Mouse (Mus musculus) lung, adult 2 months (tissue): Measurements from ENCODE around the gene Osgep. TPM values are rescaled to one million over a fixed set of nuclear protein-coding genes. Genes with fewer than 3 reads are reported as not detected.
"Not testable (repeated sequence)": the region's sequence is repeated elsewhere in the genome, so short reads cannot be mapped to it uniquely, and the experiment has no call there.

ENCODE experiments used
- DNase-seq: peaks from one replicate; pipeline ENCODE4 v3.0.0; 2022
- H3K4me1 ChIP-seq: fragments of 200-500 bp; 2 replicates; pipeline ENCODE4 v1.6.1; 2011; ENCODE audit warnings: low read length; ENCODE audit not compliant: control insufficient read depth, insufficient read depth
- H3K4me3 ChIP-seq: fragments of 200-500 bp; replicated peaks from 2 replicates; pipeline ENCODE3; 2011; ENCODE audit warnings: low read depth, mild to moderate bottlenecking, control low read depth, low read length; ENCODE audit errors: extremely low read depth
- CTCF ChIP-seq: fragments of 200-500 bp; IDR thresholded peaks from 2 replicates; pipeline ENCODE4 v1.5.1; 2011; ENCODE audit warnings: mild to moderate bottlenecking, low read length, control low read depth; ENCODE audit not compliant: insufficient read depth
- POLR2A ChIP-seq: fragments of 200-500 bp; IDR thresholded peaks from 2 replicates; pipeline ENCODE4 v1.6.1; 2011; ENCODE audit warnings: low read depth, mild to moderate bottlenecking, control low read depth, low read length, borderline replicate concordance; ENCODE audit errors: extremely low read depth
- WGBS: fragments of 180-500 bp; shearing (Covaris S2); methylation state at CpG from one replicate; pipeline ENCODE4 v1.1.7; 2018; 5-methylcytosine and 5-hydroxymethylcytosine counted together
- polyA plus RNA-seq: library from polyadenylated mRNA; depleted of rRNA; stranded (reverse); fragments of >200 nt; gene quantifications from 2 replicates; pipeline ENCODE4 v1.2.3, GENCODE M21; 2012; rRNA removed

The Osgep gene
- 104 and 122 TPM in 2 replicates for polyA plus RNA-seq

GRCm38 (mm10) chr14:50924281-50925064 lies at the start of gene Osgep, which contains the start of gene Apex1:
Gene Osgep (minus strand): TSS chr14:50924893.
Gene Apex1 (plus strand): TSS chr14:50924968.
- peak; percentile 84; the same call in 1 of the 2 replicates for TF ChIP-seq POLR2A
- no peak for TF ChIP-seq CTCF
- DNase-seq, result peak; percentile 97
- WGBS, result under 1% methylated on average over 57 of the region's 57 CpGs
- H3K4me3 ChIP-seq, result peak within 1 kb of the TSS; percentile 60
- no peaks in the 10 kb centered on the region for H3K4me1 ChIP-seq

DNA sequence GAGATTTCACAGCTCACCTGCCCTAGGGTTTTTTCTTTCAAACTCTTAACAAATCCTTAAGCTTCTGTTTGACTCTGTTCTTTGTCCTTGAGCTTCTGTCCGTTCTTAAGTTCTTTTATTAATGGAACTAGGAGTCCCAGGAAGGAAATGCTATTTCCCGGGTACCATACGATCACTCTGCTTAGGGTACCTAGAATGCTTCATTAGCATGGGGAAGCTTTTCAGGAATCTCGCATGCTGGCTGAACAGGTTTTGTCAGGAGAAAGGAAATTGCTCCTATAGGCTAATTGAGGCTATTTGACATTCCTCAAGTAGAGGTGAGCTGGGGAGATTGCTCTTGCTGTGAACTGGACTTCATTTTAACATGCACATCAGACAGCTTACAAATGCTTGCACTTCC lies 49.0 kb upstream of the Osgep start:
- DNase-seq, result no peak
- WGBS, result 45% methylated on average over 4 of the region's 4 CpGs
- TF ChIP-seq POLR2A, result no peak
- no peak for TF ChIP-seq CTCF

GRCm38 (mm10) chr14:50973054-50973453 lies 48.4 kb upstream of the Osgep start:
- not testable (repeated sequence) for H3K4me1 ChIP-seq, H3K4me3 ChIP-seq, DNase-seq
- 91% methylated on average over 5 of the region's 5 CpGs for WGBS

More for the DNA sequence above, 49.0 kb upstream of the Osgep start:
- Histone ChIP-seq H3K4me1 (peaks cover 4% of the 10 kb centered on the region; the same call in 1 of the 2 replicates), H3K4me3 (no peak overlapping the region)

DNA sequence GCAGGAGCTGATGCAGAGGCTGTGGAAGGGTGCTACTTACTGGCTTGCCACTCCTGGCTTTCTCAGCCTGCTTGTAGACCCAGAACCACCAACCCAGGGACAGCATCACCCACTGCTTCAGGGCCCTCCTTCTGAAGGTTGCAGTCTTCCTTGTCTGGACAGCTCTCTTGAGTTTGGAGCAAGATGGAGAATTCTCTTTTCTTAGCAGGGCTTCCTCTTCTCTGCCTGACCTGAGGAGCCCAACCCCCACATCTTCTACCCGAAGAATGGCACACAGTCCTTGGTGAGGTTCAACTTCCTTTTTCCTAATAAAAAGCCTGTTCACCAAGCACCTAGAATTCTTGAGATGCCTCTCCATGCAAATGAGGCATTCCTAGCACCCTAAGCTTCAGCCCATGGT lies 46.1 kb upstream of the Osgep start:
- TF ChIP-seq POLR2A (no peak), CTCF (no peak)
- Histone ChIP-seq H3K4me3 (no peak overlapping the region), H3K4me1 (no peaks in the 10 kb centered on the region; the same call in 1 of the 2 replicates)
- WGBS, result 35% methylated on average over 1 of the region's 1 CpGs
- DNase-seq, result no peak

DNA sequence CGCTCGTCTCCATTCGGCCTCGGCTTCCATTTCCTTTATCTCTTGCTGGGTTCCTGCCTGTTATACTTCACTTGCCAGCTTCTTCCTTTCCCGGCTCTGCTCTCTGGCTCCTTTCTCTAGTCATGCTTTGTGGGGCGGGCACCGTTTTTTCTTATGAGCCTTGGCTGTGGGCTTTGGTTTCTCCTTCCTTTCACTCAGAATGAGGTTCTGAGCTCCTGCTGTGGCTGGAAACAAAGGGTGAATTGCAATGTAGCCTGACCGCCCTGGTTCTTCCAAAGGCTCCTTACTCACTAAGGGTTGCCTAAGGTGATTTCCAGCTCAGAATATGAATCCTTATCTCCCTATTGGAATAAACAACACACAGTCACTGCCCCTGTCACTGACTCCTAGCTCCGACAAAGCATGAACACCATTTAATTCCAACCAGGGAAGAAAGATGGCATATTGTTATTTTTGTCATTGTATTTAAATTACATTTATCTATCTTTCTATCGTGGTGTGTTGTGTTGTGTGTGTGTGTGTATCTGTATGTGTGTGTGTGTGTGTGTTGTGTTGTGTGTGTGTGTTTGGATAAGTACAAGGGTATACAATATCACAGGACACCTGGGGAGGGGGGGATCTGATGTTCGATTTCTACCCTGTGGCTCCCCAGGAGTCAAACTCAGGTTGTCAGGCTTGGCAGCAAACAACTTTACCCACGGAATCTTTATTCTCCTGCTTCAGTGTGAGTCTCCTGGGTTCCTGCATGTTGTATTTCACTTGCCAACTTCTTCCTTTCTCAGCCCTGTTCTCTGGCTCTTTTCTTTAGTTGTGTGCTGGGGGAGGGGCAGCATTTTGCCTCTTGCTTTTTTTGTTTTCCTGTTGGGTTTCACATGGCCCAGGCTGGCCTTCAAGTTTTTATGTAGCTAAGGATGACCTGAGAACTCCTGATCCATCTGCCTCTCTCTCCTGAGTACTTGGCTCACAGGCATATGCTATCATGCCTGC lies 45.2 kb upstream of the Osgep start:
- WGBS, result 28% methylated on average over 12 of the region's 12 CpGs
- DNase-seq, result no peak
- TF ChIP-seq POLR2A (no peak), CTCF (no peak)

GRCm38 (mm10) chr14:50969041-50969440 lies 44.3 kb upstream of the Osgep start:
- Histone ChIP-seq H3K4me1 (no peaks in the 10 kb centered on the region; the same call in 1 of the 2 replicates), H3K4me3 (no peak overlapping the region)
- no peak for DNase-seq
- TF ChIP-seq CTCF (no peak), POLR2A (no peak)
- 19% methylated on average over 1 of the region's 1 CpGs for WGBS

More for the DNA sequence above, 45.2 kb upstream of the Osgep start:
- Histone ChIP-seq H3K4me3 (no peak overlapping the region), H3K4me1 (no peaks in the 10 kb centered on the region; the same call in 1 of the 2 replicates)

- no peak for DNase-seq
- TF ChIP-seq POLR2A (no peak), CTCF (no peak)
- Histone ChIP-seq H3K4me3 (no peak overlapping the region), H3K4me1 (no peaks in the 10 kb centered on the region; the same call in 1 of the 2 replicates)
- WGBS, result 87% methylated on average over 5 of the region's 5 CpGs
Measured at GRCm38 (mm10) chr14:50968216-50968980, 43.7 kb upstream of the Osgep start.

DNA sequence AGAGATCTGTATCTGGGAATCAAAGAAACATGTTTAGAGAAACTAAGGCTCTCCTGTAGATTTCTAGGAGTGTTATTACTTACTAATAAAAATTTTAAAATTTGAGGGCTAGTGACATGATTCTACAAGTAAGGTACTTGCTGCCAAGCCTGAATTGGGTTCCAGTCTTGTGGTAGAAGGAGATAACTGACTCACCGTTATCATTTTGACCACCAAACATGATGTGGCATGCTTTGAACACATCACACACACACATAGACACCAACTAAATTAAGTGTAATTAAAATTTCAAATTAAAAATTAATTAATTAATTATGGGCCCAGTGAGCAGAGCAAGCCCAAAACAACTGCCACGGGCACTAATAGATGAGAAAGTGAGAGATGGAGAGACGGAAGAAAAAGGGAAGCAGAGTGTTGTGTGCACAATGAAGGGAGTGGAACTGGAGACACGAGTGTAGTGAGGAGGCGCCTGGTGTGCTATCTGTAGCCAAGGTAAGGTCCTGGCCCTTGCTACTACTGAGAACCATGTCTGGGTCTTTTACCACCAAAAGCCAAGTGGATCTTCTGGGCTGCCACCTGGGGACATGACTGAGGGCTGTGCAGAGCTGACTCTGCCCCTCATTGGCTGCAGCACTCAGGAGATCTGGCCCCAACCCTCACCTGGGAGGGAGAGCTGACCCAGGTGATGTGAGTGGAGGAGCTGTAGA lies 33.7 kb upstream of the Osgep start:
- 91% methylated on average over 5 of the region's 5 CpGs for WGBS
- not testable (repeated sequence) for DNase-seq, H3K4me3 ChIP-seq, H3K4me1 ChIP-seq

DNA sequence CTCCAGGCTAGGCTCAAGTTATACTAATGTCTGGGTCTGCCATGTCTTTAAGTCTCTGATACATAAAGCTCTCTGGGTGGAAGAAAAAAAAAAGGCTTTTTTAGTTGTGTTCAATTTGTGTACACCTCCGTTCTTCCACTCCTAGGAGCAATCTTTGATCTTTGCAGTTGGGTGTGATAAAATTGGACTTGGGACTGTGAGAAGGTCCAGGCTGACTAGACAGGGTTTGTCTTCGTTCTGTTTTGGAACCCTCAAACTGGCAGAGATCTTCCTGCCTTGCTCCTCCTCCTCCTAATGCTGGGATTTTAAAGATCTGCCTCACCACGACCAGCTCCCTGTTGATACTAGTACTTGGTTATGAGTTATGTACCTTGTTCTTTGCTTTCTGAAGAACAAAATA lies 32.5 kb upstream of the Osgep start:
- DNase-seq, H3K4me1 ChIP-seq, H3K4me3 ChIP-seq: not testable (repeated sequence)
- 53% methylated on average over 3 of the region's 3 CpGs for WGBS

DNA sequence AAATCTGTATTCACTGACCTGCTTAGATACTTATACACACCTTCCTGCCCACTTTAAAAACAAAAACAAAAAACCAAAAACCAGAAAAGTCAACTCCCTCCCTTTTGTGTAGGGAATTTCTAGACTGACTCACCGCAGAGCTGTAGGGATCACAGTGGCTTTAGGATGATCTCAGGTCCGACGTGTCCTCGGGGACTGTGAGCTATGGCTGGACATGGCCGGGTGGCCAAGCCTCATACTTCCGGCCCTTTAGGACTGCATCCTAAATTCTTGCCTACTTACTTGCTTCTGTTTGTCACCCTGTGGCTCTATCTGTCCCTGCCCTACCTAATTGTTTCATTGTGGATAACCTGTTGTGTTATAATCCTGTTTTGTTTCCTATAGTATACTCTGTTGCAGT lies 32.0 kb upstream of the Osgep start:
- H3K4me1 ChIP-seq, H3K4me3 ChIP-seq, DNase-seq: not testable (repeated sequence)
- WGBS, result 85% methylated on average over 6 of the region's 6 CpGs

DNA sequence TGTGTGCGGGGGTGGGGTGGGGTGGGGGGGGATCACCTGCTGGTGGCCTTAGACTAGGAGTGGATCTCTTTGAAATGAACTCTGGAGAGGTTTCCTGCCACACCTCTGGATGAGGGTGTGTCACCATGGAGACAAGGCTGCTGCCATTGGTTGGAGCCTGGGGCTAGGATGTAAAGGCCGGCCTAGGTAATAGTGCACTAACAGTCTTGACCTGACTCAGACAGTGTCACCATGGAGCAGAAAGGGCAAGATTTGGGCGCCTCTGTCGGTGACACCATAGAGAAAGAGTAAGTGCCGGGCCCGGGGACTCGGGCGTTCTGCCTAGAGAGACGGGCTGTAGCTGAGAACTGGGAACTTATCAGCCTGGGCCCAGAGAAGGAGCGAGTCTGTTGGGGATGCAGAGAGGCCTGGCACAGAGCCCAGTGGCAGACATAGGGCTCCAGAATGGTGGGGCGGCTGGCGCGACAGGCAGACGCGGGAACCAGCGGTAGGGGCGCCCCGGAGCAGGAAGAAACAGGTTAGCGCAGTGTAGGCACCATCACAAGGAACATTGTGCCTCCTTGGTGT lies 31.3 kb upstream of the Osgep start, which contains the start of gene Pnp2:
Gene Pnp2 (plus strand): TSS at position 51 of the 567 bp plus-strand sequence.
- not testable (repeated sequence) for H3K4me1 ChIP-seq
- peak within 1 kb of the TSS; percentile 2 for H3K4me3 ChIP-seq
- 7% methylated on average over 19 of the region's 19 CpGs for WGBS
- peak; percentile 58 for DNase-seq
